Comparison of ENCODE assay signal across 8 mouse cellular contexts in the genomic region with DNA sequence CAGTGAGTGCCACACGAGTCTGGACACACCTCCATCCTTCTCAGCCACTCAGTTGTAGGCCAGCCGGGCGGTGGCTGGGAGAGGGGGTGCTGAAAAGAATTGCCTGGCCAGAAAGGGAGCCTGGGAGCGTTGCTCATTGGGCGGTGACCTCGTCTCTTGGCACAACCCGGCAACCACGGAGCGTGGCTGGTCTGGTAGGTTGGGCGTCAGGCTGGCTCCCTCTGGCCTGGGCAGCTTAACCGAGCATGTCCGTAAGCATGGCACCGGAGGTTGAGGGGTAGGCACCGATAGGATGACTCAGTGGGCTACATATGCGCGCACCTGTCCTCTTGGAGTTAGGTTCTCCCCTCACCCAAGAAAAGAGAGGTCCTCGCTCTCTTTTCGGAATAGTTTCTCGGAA. TPM values are rescaled to one million over a fixed set of nuclear protein-coding genes. Genes with fewer than 3 reads are reported as not detected.
DNase-seq lines count a peak whose midpoint lies in the region; ATAC-seq and TF ChIP-seq lines count a peak whose summit lies in the region.

No protein-coding gene starts in this region.

- peaks cover 10% of the 10 kb centered on the region for H3K36me3 ChIP-seq in embryonic facial prominence, embryonic 15.5 days
- H3K36me3 ChIP-seq in heart, embryonic 12.5 days: peaks cover 12% of the 10 kb centered on the region
- no peaks in the 10 kb centered on the region for H3K36me3 ChIP-seq in kidney, postnatal 0 days (ENCODE audit: insufficient read depth, low read length)
- H3K36me3 ChIP-seq in liver, embryonic 12.5 days: no peaks in the 10 kb centered on the region; the same call in 1 of the 2 replicates
- no peaks in the 10 kb centered on the region for H3K36me3 ChIP-seq in neural tube, embryonic 14.5 days (ENCODE audit: control insufficient read depth, insufficient read depth, low read length)

- ATAC-seq in embryonic facial prominence, embryonic 15.5 days (ENCODE audit: insufficient number of reproducible peaks, low FRiP score, low TSS enrichment, low read depth): peak; percentile 5; the same call in 1 of the 2 replicates
- peak; percentile 31; the same call in 1 of the 2 replicates for ATAC-seq in heart, embryonic 12.5 days (ENCODE audit: insufficient number of reproducible peaks, low FRiP score)
- peak; percentile 65 for ATAC-seq in kidney, postnatal 0 days (replicated peaks; ENCODE audit: low FRiP score, low read depth)
- 0 out of 2 replicates have a peak, but pooled peaks have one; percentile 22 for ATAC-seq in liver, embryonic 12.5 days
- ATAC-seq in neural tube, embryonic 14.5 days (ENCODE audit: low read depth): peak; percentile 7

- 1% methylated on average over 19 of the region's 19 CpGs for whole genome bisulfite sequencing in embryonic facial prominence, embryonic 15.5 days
- 1% methylated on average over 19 of the region's 19 CpGs for WGBS in heart, embryonic 12.5 days
- 1% methylated on average over 19 of the region's 19 CpGs for WGBS in kidney, postnatal 0 days
- WGBS in liver, embryonic 12.5 days (ENCODE audit: insufficient replicate concordance): 6% methylated on average over 19 of the region's 19 CpGs
- WGBS in neural tube, embryonic 14.5 days: 1% methylated on average over 19 of the region's 19 CpGs

- peak overlapping the region; percentile 61 for H3K4me3 ChIP-seq in embryonic facial prominence, embryonic 15.5 days (replicated peaks)
- H3K4me3 ChIP-seq in heart, embryonic 12.5 days: peak overlapping the region; percentile 62
- peak overlapping the region; percentile 74 for H3K4me3 ChIP-seq in kidney, postnatal 0 days (replicated peaks; ENCODE audit: low read depth, low read length)
- peak overlapping the region; percentile 53 for H3K4me3 ChIP-seq in liver, embryonic 12.5 days
- H3K4me3 ChIP-seq in neural tube, embryonic 14.5 days (ENCODE audit: low read depth, low read length): peak overlapping the region; percentile 69

- peak; percentile 37 for DNase-seq in thymus, postnatal 14 days
- DNase-seq in thymus, adult 18-20 months: no peak
- DNase-seq in kidney, postnatal 0 days (ENCODE audit: low spot score): peak; percentile 86
- peak; percentile 75 for DNase-seq in urinary bladder, postnatal 25 days (ENCODE audit: low spot score)

- peak overlapping the region; percentile 99 for H3K27ac ChIP-seq in embryonic facial prominence, embryonic 15.5 days (replicated peaks)
- peak overlapping the region; percentile 97 for H3K27ac ChIP-seq in heart, embryonic 12.5 days (ENCODE audit: poor library complexity, severe bottlenecking)
- peak overlapping the region; percentile 99 for H3K27ac ChIP-seq in kidney, postnatal 0 days
- H3K27ac ChIP-seq in liver, embryonic 12.5 days: no peak overlapping the region
- H3K27ac ChIP-seq in neural tube, embryonic 14.5 days (ENCODE audit: low read depth, low read length): peak overlapping the region; percentile 98

- H3K9ac ChIP-seq in embryonic facial prominence, embryonic 15.5 days: peak overlapping the region; percentile 44
- peak overlapping the region; percentile 95 for H3K9ac ChIP-seq in heart, embryonic 12.5 days
- peak overlapping the region; percentile 84 for H3K9ac ChIP-seq in kidney, postnatal 0 days (ENCODE audit: low read depth, low read length)
- H3K9ac ChIP-seq in liver, embryonic 12.5 days: peak overlapping the region; percentile 41
- H3K9ac ChIP-seq in neural tube, embryonic 14.5 days (replicated peaks; ENCODE audit: low read depth, low read length): peak overlapping the region; percentile 90

- H3K9me3 ChIP-seq in embryonic facial prominence, embryonic 15.5 days (replicated peaks): peaks cover 5% of the 10 kb centered on the region; the same call in 1 of the 2 replicates
- peaks cover 6% of the 10 kb centered on the region; the same call in 1 of the 2 replicates for H3K9me3 ChIP-seq in heart, embryonic 12.5 days (replicated peaks)
- no peaks in the 10 kb centered on the region for H3K9me3 ChIP-seq in kidney, postnatal 0 days (replicated peaks; ENCODE audit: low read length)
- H3K9me3 ChIP-seq in liver, embryonic 12.5 days (replicated peaks): no peaks in the 10 kb centered on the region
- no peaks in the 10 kb centered on the region for H3K9me3 ChIP-seq in neural tube, embryonic 14.5 days (ENCODE audit: control insufficient read depth, low read length)

- peaks cover 69% of the 10 kb centered on the region for H3K4me1 ChIP-seq in embryonic facial prominence, embryonic 15.5 days
- peaks cover 51% of the 10 kb centered on the region for H3K4me1 ChIP-seq in heart, embryonic 12.5 days (replicated peaks)
- H3K4me1 ChIP-seq in kidney, postnatal 0 days (replicated peaks; ENCODE audit: insufficient read depth, low read length): peaks cover 39% of the 10 kb centered on the region
- H3K4me1 ChIP-seq in liver, embryonic 12.5 days: peaks cover 19% of the 10 kb centered on the region
- H3K4me1 ChIP-seq in neural tube, embryonic 14.5 days (ENCODE audit: control insufficient read depth, insufficient read depth, low read length): peaks cover 35% of the 10 kb centered on the region

- no peak for TF ChIP-seq CTCF in kidney, postnatal 0 days (IDR thresholded peaks at IDR 0.05; ENCODE audit: low read depth)

- no peaks in the 10 kb centered on the region for H3K27me3 ChIP-seq in embryonic facial prominence, embryonic 15.5 days
- H3K27me3 ChIP-seq in heart, embryonic 12.5 days (replicated peaks): no peaks in the 10 kb centered on the region
- H3K27me3 ChIP-seq in kidney, postnatal 0 days (ENCODE audit: insufficient read depth, low read length): no peaks in the 10 kb centered on the region
- peaks cover 93% of the 10 kb centered on the region for H3K27me3 ChIP-seq in liver, embryonic 12.5 days (replicated peaks)
- H3K27me3 ChIP-seq in neural tube, embryonic 14.5 days (ENCODE audit: control insufficient read depth, insufficient read depth, low read length): no peaks in the 10 kb centered on the region

- peak overlapping the region; percentile 77 for H3K4me2 ChIP-seq in embryonic facial prominence, embryonic 15.5 days (replicated peaks)
- peak overlapping the region; percentile 84 for H3K4me2 ChIP-seq in heart, embryonic 12.5 days
- peak overlapping the region; percentile 89 for H3K4me2 ChIP-seq in kidney, postnatal 0 days (ENCODE audit: low read length)
- peak overlapping the region; percentile 71 for H3K4me2 ChIP-seq in liver, embryonic 12.5 days
- peak overlapping the region; percentile 89 for H3K4me2 ChIP-seq in neural tube, embryonic 14.5 days (ENCODE audit: low read depth, low read length)

RNA-seq across cellular contexts. Expression of gene Ddr1, which starts 4.5 kb away (rescaled TPM):
- polyA plus RNA-seq in embryonic facial prominence, embryonic 15.5 days (2015; fragmentation: Nextera tagmentation; extraction: Ambion mirVana): 95.1 and 100 TPM in 2 replicates
- polyA plus RNA-seq in heart, embryonic 12.5 days (2016; fragmentation: Nextera tagmentation; extraction: Ambion mirVana): 162 and 167 TPM in 2 replicates
- 89.1 and 94.3 TPM in 2 replicates for polyA plus RNA-seq in kidney, postnatal 0 days (2015; fragmentation: Nextera tagmentation; extraction: Ambion mirVana)
- 5.7 and 6.1 TPM in 2 replicates for polyA plus RNA-seq in liver, embryonic 12.5 days (2016; fragmentation: Nextera tagmentation; extraction: Ambion mirVana)
- 48.6 and 65.6 TPM in 2 replicates for polyA plus RNA-seq in neural tube, embryonic 14.5 days (2014; fragmentation: Nextera tagmentation; extraction: Ambion mirVana)

RNA-seq across cellular contexts. Expression of gene Gtf2h4, which starts 26.4 kb away (rescaled TPM):
- polyA plus RNA-seq in embryonic facial prominence, embryonic 15.5 days (2015; fragmentation: Nextera tagmentation; extraction: Ambion mirVana): 35.4 and 39.5 TPM in 2 replicates
- polyA plus RNA-seq in heart, embryonic 12.5 days (2016; fragmentation: Nextera tagmentation; extraction: Ambion mirVana): 22.2 and 24.5 TPM in 2 replicates
- 35.6 and 36.5 TPM in 2 replicates for polyA plus RNA-seq in kidney, postnatal 0 days (2015; fragmentation: Nextera tagmentation; extraction: Ambion mirVana)
- polyA plus RNA-seq in liver, embryonic 12.5 days (2016; fragmentation: Nextera tagmentation; extraction: Ambion mirVana): 38.3 and 44.0 TPM in 2 replicates
- 20.7 and 21.0 TPM in 2 replicates for polyA plus RNA-seq in neural tube, embryonic 14.5 days (2014; fragmentation: Nextera tagmentation; extraction: Ambion mirVana)

RNA-seq across cellular contexts. Expression of gene Vars2, which starts 32.5 kb away (rescaled TPM):
- 16.6 and 19.0 TPM in 2 replicates for polyA plus RNA-seq in embryonic facial prominence, embryonic 15.5 days (2015; fragmentation: Nextera tagmentation; extraction: Ambion mirVana)
- polyA plus RNA-seq in heart, embryonic 12.5 days (2016; fragmentation: Nextera tagmentation; extraction: Ambion mirVana): 16.1 and 17.4 TPM in 2 replicates
- polyA plus RNA-seq in kidney, postnatal 0 days (2015; fragmentation: Nextera tagmentation; extraction: Ambion mirVana): 12.7 and 13.5 TPM in 2 replicates
- 10.7 and 11.8 TPM in 2 replicates for polyA plus RNA-seq in liver, embryonic 12.5 days (2016; fragmentation: Nextera tagmentation; extraction: Ambion mirVana)
- polyA plus RNA-seq in neural tube, embryonic 14.5 days (2014; fragmentation: Nextera tagmentation; extraction: Ambion mirVana): 10.7 and 11.7 TPM in 2 replicates

RNA-seq across cellular contexts. Expression of gene Mucl3, which starts 56.4 kb away (rescaled TPM):
- 0.36 TPM in 1 of 2 replicates, not detected in the other for polyA plus RNA-seq in embryonic facial prominence, embryonic 15.5 days (2015; fragmentation: Nextera tagmentation; extraction: Ambion mirVana)
- polyA plus RNA-seq in heart, embryonic 12.5 days (2016; fragmentation: Nextera tagmentation; extraction: Ambion mirVana): 0.14 and 0.37 TPM in 2 replicates
- 0.11 and 0.13 TPM in 2 replicates for polyA plus RNA-seq in kidney, postnatal 0 days (2015; fragmentation: Nextera tagmentation; extraction: Ambion mirVana)
- 0.05 TPM in 1 of 2 replicates, not detected in the other for polyA plus RNA-seq in liver, embryonic 12.5 days (2016; fragmentation: Nextera tagmentation; extraction: Ambion mirVana)
- not detected in 2 replicates for polyA plus RNA-seq in neural tube, embryonic 14.5 days (2014; fragmentation: Nextera tagmentation; extraction: Ambion mirVana)

Comparison
In these comparisons a context has a peak if more than half of its experiments do, and no peak if none do; other contexts are left out.
1. DNase-seq: peak in thymus, postnatal 14 days (single experiment), kidney, postnatal 0 days (single experiment) and urinary bladder, postnatal 25 days (single experiment); none in thymus, adult 18-20 months (0 of 2).
2. ATAC-seq: peak in every context shown above with its lines; median percentile 65 in kidney, postnatal 0 days; 31 in heart, embryonic 12.5 days; 22 in liver, embryonic 12.5 days; 7 in neural tube, embryonic 14.5 days; 5 in embryonic facial prominence, embryonic 15.5 days.
3. H3K9ac ChIP-seq: peak in every context shown above with its lines; median percentile 95 in heart, embryonic 12.5 days; 90 in neural tube, embryonic 14.5 days; 84 in kidney, postnatal 0 days; 44 in embryonic facial prominence, embryonic 15.5 days; 41 in liver, embryonic 12.5 days.
4. Peak in every context shown above with its lines, with median percentiles within 50 percentile points of each other: H3K4me2 ChIP-seq and H3K4me3 ChIP-seq.